Comparison of ENCODE assay signal across 29 mouse cellular contexts in the genomic region with DNA sequence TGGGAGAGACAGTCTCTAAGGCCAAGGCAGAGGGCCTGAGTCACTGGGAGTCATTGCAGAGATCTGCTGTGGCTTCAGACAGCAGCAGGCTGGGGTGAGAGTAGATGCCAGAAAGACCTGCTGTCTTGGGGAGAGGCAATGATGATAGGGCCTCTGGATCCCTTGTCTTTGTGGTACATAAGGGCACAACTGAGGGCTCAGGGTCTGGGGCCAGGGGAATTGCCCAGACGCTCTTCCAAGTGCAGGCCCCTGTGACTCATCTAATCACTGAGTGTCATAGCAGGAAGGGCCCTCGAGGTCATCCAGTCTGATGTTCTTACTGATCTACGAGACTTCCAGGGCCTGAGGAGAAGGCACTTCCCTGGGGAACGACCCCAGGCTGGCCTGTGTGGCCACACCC. TPM values are rescaled to one million over a fixed set of nuclear protein-coding genes. Genes with fewer than 3 reads are reported as not detected.
DNase-seq lines count a peak whose midpoint lies in the region; ATAC-seq and TF ChIP-seq lines count a peak whose summit lies in the region.
"Had no signal": no experiment of that assay in that cellular context is flagged by ENCODE, and none has a peak within 500 bp of the region (broad histone marks: within the 10 kb centered on the region; RNA-seq: fewer than 3 reads in every experiment).

No protein-coding gene starts in this region.

- ATAC-seq in midbrain, postnatal 0 days (ENCODE audit: low FRiP score): no peak
- ATAC-seq: forebrain, postnatal 0 days; intestine, postnatal 0 days; liver, embryonic 12.5 days; liver, postnatal 0 days; midbrain, embryonic 15.5 days had no signal

- peaks cover 42% of the 10 kb centered on the region for H3K4me1 ChIP-seq in midbrain, embryonic 10.5 days
- peaks cover 10% of the 10 kb centered on the region; the same call in 1 of the 2 replicates for H3K4me1 ChIP-seq in midbrain, postnatal 0 days (ENCODE audit: insufficient read depth, low read length)
- H3K4me1 ChIP-seq: heart, embryonic 15.5 days had no signal

- H3K4me2 ChIP-seq in midbrain, postnatal 0 days (ENCODE audit: low read depth, low read length, poor library complexity, severe bottlenecking): no peak overlapping the region
- H3K4me2 ChIP-seq: embryonic facial prominence, embryonic 15.5 days; forebrain, embryonic 12.5 days; heart, embryonic 15.5 days; hindbrain, embryonic 14.5 days; limb, embryonic 13.5 days; liver, embryonic 12.5 days; midbrain, embryonic 15.5 days; neural tube, embryonic 12.5 days had no signal

- H3K27ac ChIP-seq in midbrain, embryonic 10.5 days (replicated peaks): 0 out of 2 replicates have a peak overlapping the region, but pooled peaks have one; percentile 17
- H3K27ac ChIP-seq in midbrain, postnatal 0 days (ENCODE audit: low read depth, low read length): no peak overlapping the region
- H3K27ac ChIP-seq: embryonic facial prominence, embryonic 10.5 days; embryonic facial prominence, embryonic 15.5 days; forebrain, embryonic 12.5 days; heart, embryonic 15.5 days; hindbrain, embryonic 14.5 days; limb, embryonic 13.5 days; liver, embryonic 12.5 days; midbrain, embryonic 15.5 days; neural tube, embryonic 12.5 days had no signal

- WGBS in midbrain, embryonic 10.5 days: 70% methylated on average over 4 of the region's 4 CpGs
- WGBS in midbrain, postnatal 0 days: 51% methylated on average over 4 of the region's 4 CpGs

- H3K27me3 ChIP-seq in midbrain, embryonic 10.5 days (ENCODE audit: low read depth, poor library complexity, severe bottlenecking): 0 out of 2 replicates have a peak, but pooled peaks cover 7% of the 10 kb centered on the region
- H3K27me3 ChIP-seq in midbrain, postnatal 0 days (ENCODE audit: insufficient read depth, low read length): no peaks in the 10 kb centered on the region
- H3K27me3 ChIP-seq: embryonic facial prominence, embryonic 15.5 days; forebrain, embryonic 12.5 days; limb, embryonic 13.5 days; midbrain, embryonic 15.5 days; neural tube, embryonic 12.5 days had no signal

- DNase-seq in midbrain, embryonic 10.5 days (ENCODE audit: low spot score): no peak
- no peak for DNase-seq in midbrain, postnatal 0 days (ENCODE audit: low spot score)
- DNase-seq in MN1 (ENCODE audit: low spot score): peak; percentile 60
- DNase-seq in adrenal gland, postnatal 25 days: peak; percentile 15
- no peak for DNase-seq in spleen, postnatal 36 days (ENCODE audit: low spot score in 2 of 2)
- no peak for DNase-seq in kidney, postnatal 14 days
- DNase-seq: cerebellum, adult 8-10 months; cerebellum, postnatal 25 days; gastrocnemius, postnatal 10 days; heart, postnatal 36 days; kidney, adult 9 months; kidney, postnatal 10 days; liver, postnatal 0 days; lung, postnatal 4 days; thymus, postnatal 4 days had no signal

- no peak for TF ChIP-seq CTCF in midbrain, postnatal 0 days (IDR thresholded peaks at IDR 0.05)

- H3K4me3 ChIP-seq in midbrain, embryonic 10.5 days: no peak overlapping the region
- no peak overlapping the region for H3K4me3 ChIP-seq in midbrain, postnatal 0 days (ENCODE audit: low read depth, low read length)
- H3K4me3 ChIP-seq: embryonic facial prominence, embryonic 10.5 days; embryonic facial prominence, embryonic 15.5 days; forebrain, embryonic 12.5 days; heart, embryonic 15.5 days; limb, embryonic 13.5 days; liver, embryonic 12.5 days; megakaryocyte, embryonic 14.5 days; midbrain, embryonic 15.5 days; myocyte; neural tube, embryonic 12.5 days had no signal

- H3K9ac ChIP-seq in midbrain, postnatal 0 days (replicated peaks; ENCODE audit: low read length, poor library complexity, severe bottlenecking): no peak overlapping the region
- H3K9ac ChIP-seq: embryonic facial prominence, embryonic 15.5 days; forebrain, embryonic 12.5 days; forebrain, postnatal 0 days; heart, embryonic 15.5 days; hindbrain, embryonic 14.5 days; limb, embryonic 13.5 days; liver, embryonic 12.5 days; liver, postnatal 0 days; midbrain, embryonic 15.5 days; neural tube, embryonic 12.5 days had no signal

- no peaks in the 10 kb centered on the region for H3K36me3 ChIP-seq in midbrain, embryonic 10.5 days
- peaks cover 5% of the 10 kb centered on the region for H3K36me3 ChIP-seq in midbrain, postnatal 0 days (ENCODE audit: insufficient read depth, low read length)
- H3K36me3 ChIP-seq: embryonic facial prominence, embryonic 10.5 days; embryonic facial prominence, embryonic 15.5 days; forebrain, embryonic 12.5 days; heart, embryonic 15.5 days; limb, embryonic 13.5 days; liver, embryonic 12.5 days; midbrain, embryonic 15.5 days; neural tube, embryonic 12.5 days had no signal

- H3K9me3 ChIP-seq in midbrain, embryonic 10.5 days (replicated peaks): no peaks in the 10 kb centered on the region
- H3K9me3 ChIP-seq in midbrain, postnatal 0 days (ENCODE audit: low read length): no peaks in the 10 kb centered on the region
- H3K9me3 ChIP-seq: embryonic facial prominence, embryonic 10.5 days; embryonic facial prominence, embryonic 15.5 days; forebrain, embryonic 12.5 days; heart, embryonic 15.5 days; limb, embryonic 13.5 days; liver, embryonic 12.5 days; megakaryocyte, embryonic 14.5 days; midbrain, embryonic 15.5 days; neural tube, embryonic 12.5 days had no signal

RNA-seq across cellular contexts. Expression of a gene that starts 24.8 kb away (rescaled TPM):
- polyA plus RNA-seq in midbrain, embryonic 10.5 days (2016; fragmentation: Nextera tagmentation; extraction: Ambion mirVana): 3.8 and 5.4 TPM in 2 replicates
- total RNA-seq in midbrain, postnatal 0 days (2014; rRNA removed): 131 and 140 TPM in 2 replicates
- 34.6 and 37.1 TPM in 2 replicates for polyA plus RNA-seq in midbrain, postnatal 0 days (2015; fragmentation: Nextera tagmentation; extraction: Ambion mirVana)
- total RNA-seq in adrenal gland, postnatal 25 days (2021): 6.4 and 11.1 TPM in 2 replicates
- total RNA-seq: MEL had no signal

RNA-seq across cellular contexts. Expression of a gene that starts 45.4 kb away (rescaled TPM):
- polyA plus RNA-seq in midbrain, embryonic 10.5 days (2016; fragmentation: Nextera tagmentation; extraction: Ambion mirVana): 36.6 and 39.0 TPM in 2 replicates
- 11.1 and 13.6 TPM in 2 replicates for total RNA-seq in midbrain, postnatal 0 days (2014; rRNA removed)
- polyA plus RNA-seq in midbrain, postnatal 0 days (2015; fragmentation: Nextera tagmentation; extraction: Ambion mirVana): 13.4 and 14.5 TPM in 2 replicates
- 11.6 and 12.9 TPM in 2 replicates for total RNA-seq in adrenal gland, postnatal 25 days (2021)

RNA-seq across cellular contexts. Expression of a gene that starts 48.0 kb away (rescaled TPM):
- 123 and 127 TPM in 2 replicates for polyA plus RNA-seq in midbrain, embryonic 10.5 days (2016; fragmentation: Nextera tagmentation; extraction: Ambion mirVana)
- 85.1 and 87.8 TPM in 2 replicates for total RNA-seq in midbrain, postnatal 0 days (2014; rRNA removed)
- 60.5 and 65.8 TPM in 2 replicates for polyA plus RNA-seq in midbrain, postnatal 0 days (2015; fragmentation: Nextera tagmentation; extraction: Ambion mirVana)
- 62.8 and 68.9 TPM in 2 replicates for total RNA-seq in adrenal gland, postnatal 25 days (2021)

Comparison
In these comparisons a context has a peak if more than half of its experiments do, and no peak if none do; other contexts are left out.
1. DNase-seq: peak in MN1 (single experiment) and adrenal gland, postnatal 25 days (single experiment); none in midbrain, embryonic 10.5 days (single experiment), midbrain, postnatal 0 days (single experiment), spleen, postnatal 36 days (0 of 2) and kidney, postnatal 14 days (single experiment).
2. RNA of a gene that starts 24.8 kb away (total RNA-seq): 131 to 140 TPM in midbrain, postnatal 0 days; 6.4 to 11.1 TPM in adrenal gland, postnatal 25 days; every median in the first group is over 10 times any median in the second.